ENCODE assay signal across 7 mouse cellular contexts in genomic region chr11:50546456-50547144, GRCm38 (mm10).
DNase-seq lines count a peak whose midpoint lies in the region.

No protein-coding gene starts in this region.

- DNase-seq in lung, postnatal 10 days, result peak; percentile 49
- DNase-seq in lung, postnatal 4 days, result no peak
- peak; percentile 41 for DNase-seq in cerebellum, adult 9-11 months
- DNase-seq in layer of hippocampus, adult 9-10 months (ENCODE audit: low spot score), result peak; percentile 55
- peak; percentile 58 for DNase-seq in right cerebral cortex, postnatal 4 days
- no peak for DNase-seq in Muller cell, postnatal 12 days (ENCODE audit: inconsistent ontology term)
- no peak for DNase-seq in kidney, postnatal 36 days

Comparison
In these comparisons a context has a peak if more than half of its experiments do, and no peak if none do; other contexts are left out.
1. DNase-seq: peak in lung, postnatal 10 days (single experiment), cerebellum, adult 9-11 months (single experiment), layer of hippocampus, adult 9-10 months (single experiment) and right cerebral cortex, postnatal 4 days (single experiment); none in lung, postnatal 4 days (0 of 2), Muller cell, postnatal 12 days (single experiment) and kidney, postnatal 36 days (0 of 2).